Mouse (Mus musculus) CD4-positive helper T cell, adult 2 months (primary cell): ENCODE measurements around the gene Eif2s2.
A peak's percentile ranks its signal among the peaks of the same experiment; 100 is the strongest.

Experiments
- DNase-seq: peaks from one replicate; pipeline ENCODE4 v3.0.0-alpha.2; 2012; ENCODE audit warnings: low read depth, missing footprints, low spot score

Eif2s2 gene

DNA sequence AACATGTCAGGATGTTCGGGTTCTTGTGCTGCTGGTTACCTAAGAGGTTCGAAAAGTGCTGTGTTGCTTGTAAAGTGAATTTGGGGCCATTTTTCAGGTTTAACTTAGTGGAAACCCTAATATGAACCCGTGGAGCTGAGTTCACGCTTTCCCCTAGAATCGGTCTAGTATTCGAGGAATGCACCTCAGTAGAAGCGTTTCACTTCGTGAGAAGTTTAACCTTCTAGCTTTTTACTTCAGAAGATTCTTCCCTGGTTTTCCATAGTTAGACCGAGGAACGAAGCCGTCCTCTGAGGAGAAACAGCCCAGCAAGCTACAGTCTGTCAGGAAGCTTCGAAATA, 280 bp upstream of the Eif2s2 start:
- DNase-seq, result no peak

DNA sequence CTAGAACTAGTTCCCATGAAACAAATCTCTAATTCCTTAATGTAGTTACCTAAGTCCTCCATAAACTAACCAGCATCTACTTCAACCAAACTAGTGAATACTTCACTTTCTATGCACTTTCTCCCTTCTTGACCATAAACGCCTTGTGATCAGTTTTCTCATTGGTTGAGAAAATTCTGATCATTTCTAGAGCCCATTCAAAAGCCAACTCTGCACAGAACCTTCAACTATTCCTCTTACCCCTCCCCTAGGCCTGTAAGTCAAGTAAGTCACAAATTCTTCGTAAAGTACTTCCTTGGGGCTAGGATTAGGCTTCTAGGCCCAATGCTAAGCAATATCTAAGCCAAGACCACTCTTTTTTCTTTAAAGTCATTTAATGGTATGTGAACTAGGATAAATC, 1.1 kb downstream of the Eif2s2 start:
- no peak for DNase-seq

DNA sequence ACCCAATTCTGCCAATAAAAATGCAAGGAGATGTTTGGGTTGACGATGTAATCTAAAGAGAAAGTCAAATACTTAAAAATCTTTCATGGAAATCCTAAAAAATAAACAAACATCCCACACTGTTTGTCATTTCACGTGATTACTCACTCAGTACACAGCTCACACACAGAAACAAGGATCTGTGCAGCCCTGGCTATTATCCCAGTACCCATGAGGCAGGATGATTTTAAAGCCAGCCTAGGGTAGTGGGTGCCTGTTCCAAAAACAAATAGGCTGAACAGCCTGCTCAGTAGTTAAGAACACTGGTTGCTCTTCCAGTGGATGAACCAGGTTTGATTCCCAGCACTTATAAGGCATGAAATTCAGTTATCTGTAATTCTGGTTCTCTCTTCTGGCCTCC, 16.1 kb downstream of the Eif2s2 start:
- DNase-seq, result no peak

DNA sequence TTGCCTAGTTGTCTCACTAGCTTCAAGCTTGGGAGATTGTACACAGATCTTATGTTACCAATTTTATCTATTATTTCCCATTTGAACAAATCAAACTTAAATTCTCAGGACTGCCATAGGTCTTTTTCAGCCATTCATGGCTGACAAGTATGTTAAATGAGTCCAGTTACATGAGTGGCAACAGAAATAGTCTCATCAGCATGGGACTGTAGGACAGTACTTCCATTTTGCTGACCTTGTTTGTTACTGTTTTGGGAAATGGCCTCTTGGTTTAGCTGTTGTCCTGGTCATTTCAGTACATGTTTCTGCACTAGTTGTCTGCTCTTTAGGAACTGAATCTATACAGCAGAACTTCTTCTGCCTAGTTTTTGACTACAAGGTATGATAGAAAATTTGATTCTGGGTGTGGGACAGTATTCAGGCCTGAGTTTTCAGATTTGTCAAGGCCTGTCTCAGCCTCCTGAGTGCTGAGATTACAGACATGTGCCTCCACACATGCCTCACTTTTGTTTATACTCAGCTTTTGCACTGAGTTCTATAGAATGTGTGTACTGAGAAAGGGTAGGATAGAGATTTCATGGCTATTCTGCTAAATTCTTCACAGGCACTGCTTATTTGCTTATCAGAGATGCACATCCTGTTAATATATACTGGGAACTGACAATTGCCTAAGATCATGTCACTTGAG, 22.6 kb downstream of the Eif2s2 start:
- DNase-seq, result no peak

DNA sequence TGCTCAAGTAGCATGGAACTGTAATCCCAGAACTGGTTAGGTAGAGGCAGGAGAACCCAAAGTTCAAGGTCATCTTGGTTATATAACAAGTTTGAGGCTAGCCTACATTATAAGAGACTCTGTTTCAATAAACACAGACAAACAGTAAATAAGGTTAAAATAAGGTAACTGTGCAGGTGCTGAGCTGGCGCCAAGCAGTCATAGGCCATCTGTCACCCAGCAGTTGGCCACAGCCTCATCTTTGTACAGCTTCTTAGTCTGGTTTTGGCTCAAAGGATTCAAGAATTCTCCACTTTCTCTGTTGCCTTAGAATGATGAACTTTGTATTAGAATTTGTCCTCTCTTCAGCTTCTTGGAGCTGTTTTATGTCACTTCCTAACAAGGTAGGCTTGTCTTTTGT, 24.6 kb downstream of the Eif2s2 start:
- no peak for DNase-seq

DNA sequence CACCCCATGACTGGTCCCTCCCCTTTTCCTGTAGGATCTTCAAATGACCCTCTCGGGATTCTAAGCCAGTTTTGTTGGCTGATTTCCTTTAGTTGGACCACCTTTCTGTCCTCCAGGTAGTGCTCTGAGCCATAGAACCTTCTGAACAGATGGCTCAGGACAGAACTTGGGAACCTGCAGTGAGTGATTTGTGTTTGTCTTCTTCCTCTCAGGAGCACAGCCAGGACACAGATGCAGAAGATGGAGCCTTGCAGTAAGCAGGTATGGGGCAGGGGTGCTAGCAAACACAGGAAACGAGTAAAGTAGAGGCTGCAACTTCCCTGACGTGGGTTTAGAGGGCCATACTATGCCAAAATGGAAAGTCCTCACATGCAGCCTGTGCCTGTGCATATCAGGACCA, 27.0 kb downstream of the Eif2s2 start:
- DNase-seq, result no peak

DNA sequence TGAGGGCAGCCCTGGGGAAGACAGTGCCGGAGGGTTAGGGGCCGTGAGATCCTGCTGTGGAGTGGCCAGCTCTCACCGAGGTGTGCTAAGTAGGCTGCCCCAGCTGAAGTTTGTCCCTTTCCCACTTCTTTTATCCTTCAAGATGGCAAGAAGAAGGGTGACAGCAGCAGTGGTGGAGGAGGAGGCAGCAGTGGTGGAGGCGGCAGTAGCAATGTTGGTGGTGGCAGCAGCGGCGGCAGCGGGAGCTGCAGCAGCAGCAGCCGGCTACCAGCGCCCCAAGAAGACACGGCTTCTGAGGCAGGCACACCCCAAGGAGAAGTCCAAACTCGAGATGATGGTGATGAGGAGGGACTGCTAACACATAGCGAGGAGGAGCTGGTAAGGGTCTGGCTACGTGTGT, 29.1 kb downstream of the Eif2s2 start:
- no peak for DNase-seq

DNA sequence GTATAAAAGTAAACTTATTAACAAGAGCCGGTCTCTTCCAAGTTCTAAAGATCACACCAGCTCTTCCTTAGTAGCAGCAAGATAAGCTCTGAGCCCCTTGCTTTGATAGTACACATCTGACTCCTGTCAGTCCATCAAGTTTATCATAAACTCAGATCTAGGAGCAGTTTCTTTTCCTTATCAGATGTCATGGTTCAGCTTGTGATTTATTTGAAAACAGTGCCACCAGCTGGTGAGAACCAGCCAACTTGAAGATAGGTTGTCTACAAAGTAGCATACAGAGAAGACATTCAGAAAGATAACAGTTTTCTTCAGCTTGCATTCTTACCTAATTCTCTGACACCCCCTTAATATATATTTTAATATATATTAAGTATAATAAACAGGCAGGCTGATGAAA, 37.4 kb downstream of the Eif2s2 start:
- DNase-seq, result peak; percentile 78

DNA sequence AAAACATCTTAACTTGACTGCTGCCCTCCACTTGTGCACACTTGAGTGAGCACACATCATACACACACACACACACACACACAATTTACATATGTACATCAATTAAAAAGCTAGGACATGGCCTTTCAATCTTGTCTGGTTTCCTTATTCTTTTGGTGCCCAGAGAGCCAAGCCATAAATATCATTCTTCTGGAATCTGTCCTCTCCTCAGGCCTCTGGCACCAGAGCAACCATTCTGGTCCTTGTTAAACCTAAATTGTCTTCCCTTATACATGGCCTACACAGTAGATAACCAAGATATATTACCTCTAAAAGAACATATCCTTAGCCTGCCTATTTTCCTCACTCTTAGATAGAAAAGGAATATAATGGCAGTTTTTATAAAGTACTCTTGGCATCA, 44.6 kb downstream of the Eif2s2 start:
- no peak for DNase-seq

DNA sequence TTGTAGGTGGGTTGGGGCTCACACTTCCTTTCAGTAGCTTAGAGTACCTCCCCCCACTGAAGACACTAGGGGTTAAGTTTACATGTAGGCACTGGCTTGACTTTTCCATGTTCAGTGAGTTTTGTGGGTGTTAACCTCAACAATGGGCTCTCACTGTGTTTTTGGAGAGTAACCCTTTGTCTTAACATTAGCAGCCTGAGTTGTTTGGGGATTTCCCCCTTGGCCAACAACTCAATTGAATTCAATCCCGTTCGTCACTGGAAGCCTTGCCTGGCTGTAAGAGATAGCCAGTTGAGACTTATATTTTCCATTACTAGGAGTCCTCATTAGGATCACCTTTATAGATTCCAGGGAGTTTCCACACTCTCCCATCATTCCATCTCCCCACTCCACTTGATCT, 56.2 kb downstream of the Eif2s2 start:
- DNase-seq, result peak; percentile 43

DNA sequence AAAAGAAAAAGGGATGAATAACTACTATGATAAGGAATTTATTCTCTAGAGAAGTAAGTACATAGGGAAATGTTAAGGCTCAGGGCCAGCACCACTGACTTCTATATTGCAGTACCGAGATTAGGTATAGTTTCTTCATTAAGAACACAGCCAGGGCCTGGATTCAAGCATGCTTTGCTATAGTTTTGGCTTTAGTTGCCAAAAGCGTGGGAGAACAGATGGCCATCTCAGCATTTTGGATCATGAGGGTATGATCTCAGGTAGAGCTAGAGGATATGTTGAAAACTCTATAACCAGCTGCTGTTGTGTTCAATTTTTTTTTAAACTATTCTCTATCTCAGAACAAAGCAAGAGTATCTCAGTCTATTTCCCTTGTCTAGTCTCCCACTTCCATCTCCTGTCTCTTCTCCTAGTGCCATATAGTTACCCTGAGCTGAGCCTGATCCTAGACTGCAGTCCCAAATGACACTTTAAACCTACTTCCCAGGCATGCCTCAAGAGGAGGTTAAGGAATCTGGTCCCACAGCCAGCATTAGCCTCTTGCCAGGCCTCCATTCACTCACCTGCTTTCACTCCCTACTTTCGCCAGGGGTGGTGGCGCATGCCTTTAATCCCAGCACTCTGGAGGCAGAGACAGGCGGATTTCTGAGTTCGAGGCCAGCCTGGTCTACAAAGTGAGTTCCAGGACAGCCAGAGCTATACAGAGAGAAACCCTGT, 58.4 kb downstream of the Eif2s2 start:
- DNase-seq, result no peak

DNA sequence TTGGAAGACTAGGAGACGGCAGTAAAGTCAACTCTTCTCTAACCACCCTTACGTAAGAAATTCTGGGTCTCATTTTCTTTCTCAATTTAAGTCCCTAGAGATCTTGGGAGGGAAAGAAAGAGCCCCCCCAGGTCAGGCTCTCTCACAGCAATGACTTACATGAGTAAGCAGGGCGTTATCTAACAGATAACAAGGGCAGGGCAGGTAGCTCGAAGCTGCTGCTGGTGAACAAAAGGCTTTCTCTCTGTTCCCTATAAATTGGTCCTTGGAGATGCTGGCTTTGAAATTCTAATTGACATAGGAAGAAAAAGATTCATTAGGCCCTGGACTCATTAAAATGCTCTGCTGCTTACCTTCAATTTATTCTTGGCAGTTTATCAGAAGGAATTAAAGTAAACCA, 60.3 kb downstream of the Eif2s2 start:
- no peak for DNase-seq

DNA sequence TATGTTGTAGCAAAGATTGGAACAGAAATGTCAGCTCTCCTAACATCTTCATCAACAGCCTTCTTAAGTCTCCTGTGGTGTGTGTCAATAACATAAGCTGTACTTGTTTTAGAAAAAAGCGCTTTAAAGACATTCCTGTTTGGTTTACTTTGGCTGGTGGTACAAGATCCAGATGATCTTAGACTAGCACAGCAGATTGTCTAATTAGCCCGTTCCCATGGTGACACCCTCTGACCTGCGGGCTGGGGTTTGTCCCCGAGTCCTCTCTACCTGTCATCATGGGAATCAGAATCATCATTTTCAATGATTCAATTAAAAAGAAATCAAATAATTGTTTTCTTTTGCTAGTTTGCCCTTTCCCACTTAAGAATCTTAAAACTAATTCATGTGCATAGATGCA, 65.2 kb downstream of the Eif2s2 start:
- no peak for DNase-seq

DNA sequence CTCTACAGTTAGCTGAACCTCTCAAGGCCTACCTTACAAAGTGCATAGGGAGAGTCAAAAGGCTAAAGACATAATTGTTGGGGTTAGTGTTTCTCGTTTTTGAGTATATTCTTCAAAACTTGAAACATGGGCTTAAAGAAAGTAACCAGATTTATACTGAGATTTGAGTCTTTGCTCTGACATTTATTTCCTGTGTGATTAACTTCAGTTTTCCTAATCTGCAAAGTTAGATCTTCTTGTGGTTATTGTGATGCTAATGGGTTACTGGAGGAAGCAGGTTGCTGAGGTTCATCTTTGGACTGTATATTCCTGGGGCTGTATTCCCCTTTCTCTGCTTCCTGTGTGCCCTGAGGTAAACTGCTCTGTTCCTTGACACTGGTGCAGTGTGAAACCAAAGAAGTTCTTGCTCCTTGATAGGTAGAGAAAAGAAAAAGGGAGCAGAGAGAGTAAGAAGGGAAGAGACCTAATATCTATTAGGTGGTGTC, 66.6 kb downstream of the Eif2s2 start:
- DNase-seq, result peak; percentile 44
